8 mouse cellular contexts compared by ENCODE assay signal in the genomic region with DNA sequence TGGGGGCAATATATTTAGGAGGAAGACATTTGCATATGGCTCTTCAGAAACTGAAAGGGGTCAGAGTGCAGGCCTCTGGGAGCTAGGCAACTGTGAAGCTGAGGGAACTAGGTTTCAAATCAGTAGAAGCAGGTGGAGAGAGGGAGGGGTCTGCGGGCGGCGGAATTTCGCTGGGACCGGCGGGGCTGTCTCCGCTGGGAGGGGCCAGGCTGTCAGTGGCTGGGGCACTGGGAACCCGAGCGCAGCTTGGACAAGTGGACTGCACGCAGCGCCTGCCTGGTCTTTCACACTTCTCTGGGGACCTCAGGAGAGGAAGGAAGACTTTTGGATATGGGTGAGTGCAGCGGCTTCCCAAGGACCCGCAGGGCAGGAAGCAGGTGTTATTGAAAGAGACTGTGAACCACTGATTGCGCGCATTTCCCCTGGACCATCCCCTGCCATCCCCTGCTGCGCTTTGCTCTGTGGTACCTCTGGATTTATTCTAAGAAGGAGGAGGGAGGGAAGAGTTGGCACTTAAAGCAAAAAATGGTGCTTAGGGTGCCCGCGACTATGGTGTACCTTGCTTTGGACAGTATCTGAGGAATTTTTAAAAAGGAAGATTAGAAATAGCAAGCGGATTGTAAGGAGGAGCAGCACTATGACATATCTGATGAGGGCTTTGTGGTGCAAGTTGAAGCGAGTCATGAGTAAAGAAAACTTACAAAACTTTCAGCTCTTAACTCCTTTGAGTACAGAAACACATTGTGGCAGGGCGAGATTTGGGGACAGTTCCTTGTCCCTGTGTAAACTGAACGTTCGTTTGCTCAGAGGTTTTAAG.
DNase-seq lines count a peak whose midpoint lies in the region; ATAC-seq lines count a peak whose summit lies in the region.

No protein-coding gene starts in this region.

- no peaks in the 10 kb centered on the region for H3K36me3 ChIP-seq in megakaryocyte, embryonic 14.5 days (replicated peaks; ENCODE audit: low read length)
- H3K36me3 ChIP-seq in stomach, embryonic 15.5 days = no peaks in the 10 kb centered on the region

- peak overlapping the region; percentile 78 for H3K4me2 ChIP-seq in stomach, embryonic 15.5 days

- peak; percentile 27; the same call in 1 of the 2 replicates for ATAC-seq in granulocyte monocyte progenitor cell, adult 5-6 weeks (replicated peaks; ENCODE audit: poor library complexity, severe bottlenecking)
- peak; percentile 78; the same call in 1 of the 2 replicates for ATAC-seq in stomach, embryonic 15.5 days (ENCODE audit: insufficient read depth, low FRiP score, low read depth)

- WGBS in stomach, embryonic 15.5 days = under 1% methylated on average over 23 of the region's 23 CpGs

- H3K4me1 ChIP-seq in megakaryocyte, embryonic 14.5 days = peaks cover 13% of the 10 kb centered on the region
- H3K4me1 ChIP-seq in stomach, embryonic 15.5 days = 0 out of 2 replicates have a peak, but pooled peaks cover 4% of the 10 kb centered on the region

- H3K27me3 ChIP-seq in megakaryocyte, embryonic 14.5 days (replicated peaks) = peaks cover 11% of the 10 kb centered on the region
- H3K27me3 ChIP-seq in stomach, embryonic 15.5 days (replicated peaks) = no peaks in the 10 kb centered on the region

- intact Hi-C loops in left cerebral cortex, postnatal 4 days (cut with DNase I) = no loop called here

- H3K9ac ChIP-seq in stomach, embryonic 15.5 days = no peak overlapping the region

- peak; percentile 9 for DNase-seq in adrenal gland, postnatal 10 days
- no peak for DNase-seq in adrenal gland, adult 8-10 months
- peak; percentile 24 to 35 for DNase-seq in cerebellum, postnatal 14 days
- DNase-seq in hindlimb bud, embryonic 11.5 days (ENCODE audit: extremely low spot score, low read depth, low spot score) = peak; percentile 14
- peak; percentile 31 for DNase-seq in left cerebral cortex, postnatal 4 days

- peak overlapping the region; percentile 40; the same call in 1 of the 2 replicates for H3K27ac ChIP-seq in stomach, embryonic 15.5 days

- H3K4me3 ChIP-seq in megakaryocyte, embryonic 14.5 days (replicated peaks) = peak overlapping the region; percentile 76
- H3K4me3 ChIP-seq in stomach, embryonic 15.5 days (replicated peaks) = peak overlapping the region; percentile 39

- no peaks in the 10 kb centered on the region for H3K9me3 ChIP-seq in megakaryocyte, embryonic 14.5 days
- H3K9me3 ChIP-seq in stomach, embryonic 15.5 days = no peaks in the 10 kb centered on the region
